Mouse (Mus musculus) heart, adult 2 months (tissue): ENCODE results near the gene Pou5f1.

Experiments used
- CTCF ChIP-seq: fragments of 200-600 bp; IDR thresholded peaks from 2 replicates; pipeline ENCODE4 v1.8.1; 2022; ENCODE audit warnings: antibody characterized with exemption, mild to moderate bottlenecking, moderate library complexity
- EP300 ChIP-seq: fragments of 200-500 bp; IDR thresholded peaks from 2 replicates; pipeline ENCODE4 v1.6.1; 2011; ENCODE audit warnings: low read depth, low read length, control low read depth; ENCODE audit not compliant: insufficient read depth
- POLR2A ChIP-seq: fragments of 200-500 bp; IDR thresholded peaks from 2 replicates; pipeline ENCODE4 v1.6.1; 2011; ENCODE audit warnings: mild to moderate bottlenecking, low read depth, low read length, control low read depth; ENCODE audit not compliant: insufficient read depth

DNA sequence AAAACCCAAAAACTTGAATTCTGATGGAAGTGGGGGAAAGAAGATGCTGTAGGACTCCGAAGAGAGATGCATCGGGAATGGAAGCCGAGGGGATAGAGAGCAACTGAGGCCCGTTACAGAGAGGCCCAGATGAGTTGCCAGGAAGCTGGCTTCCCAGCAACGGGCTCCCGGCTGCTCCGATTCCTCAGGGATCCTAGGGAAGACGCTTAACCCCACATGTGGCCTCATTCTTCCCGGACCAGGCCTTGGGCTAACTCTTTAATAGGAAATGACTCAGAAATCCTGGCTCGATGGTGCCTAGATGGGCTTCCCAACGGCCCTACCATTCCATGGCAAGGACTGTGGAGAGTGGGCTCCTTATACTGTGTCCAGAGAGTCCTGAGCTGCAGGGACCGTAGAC lies 11.7 kb downstream of the Pou5f1 start:
- TF ChIP-seq EP300, result no peak
- no peak for TF ChIP-seq POLR2A
- TF ChIP-seq CTCF, result no peak
